Mouse (Mus musculus): ENCODE measurements around the gene 1700025B11Rik. TPM values are rescaled to one million over a fixed set of nuclear protein-coding genes. Genes with fewer than 3 reads are reported as not detected.

1700025B11Rik gene
- polyA plus RNA-seq (2015; fragmentation: Illumina TruSeq; extraction: RNeasy Lipid Tissue Mini Kit (QIAGEN cat#74804); ENCODE audit: low read depth, low replicate concordance), result not detected

DNA sequence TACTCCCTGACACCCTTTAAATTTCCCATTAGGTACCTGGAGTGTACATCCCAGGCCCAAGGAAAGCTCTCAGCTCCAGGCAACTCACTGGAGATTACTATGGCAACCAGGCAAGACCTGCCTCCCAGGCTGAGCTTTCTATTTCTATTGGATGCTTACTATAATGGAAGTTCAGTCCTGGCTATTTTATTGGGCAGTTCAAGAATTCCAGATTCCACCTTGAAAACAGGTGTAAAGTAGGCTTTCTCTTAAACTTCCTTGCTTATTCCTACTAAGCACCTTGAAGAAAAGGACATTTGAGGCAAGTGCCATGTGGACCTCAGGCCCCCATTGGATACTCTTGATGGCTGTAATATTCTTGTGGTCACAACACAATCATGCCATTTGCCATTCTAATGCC lies at the start of gene 1700025B11Rik:
1700025B11Rik (minus strand) TSS at position 101 of the 400 bp plus-strand sequence.

DNA sequence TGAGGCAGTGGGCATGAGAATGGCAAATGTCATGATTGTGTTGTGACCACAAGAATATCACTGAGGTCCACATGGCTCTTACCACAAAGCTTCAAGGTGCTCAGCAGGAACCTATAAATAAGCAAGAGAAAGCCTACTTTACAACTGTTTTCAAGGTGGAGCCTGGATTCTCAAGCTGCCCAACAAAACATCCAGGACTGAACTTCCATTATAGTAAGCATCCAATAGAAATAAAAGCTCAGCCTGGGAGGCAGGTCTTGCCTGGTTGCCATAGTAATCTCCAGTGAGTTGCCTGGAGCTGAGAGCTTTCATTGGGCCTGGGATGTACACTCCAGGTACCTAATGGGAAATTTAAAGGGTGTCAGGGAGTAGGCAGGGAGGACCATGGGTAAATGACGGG lies 37.3 kb upstream of the 1700025B11Rik start, which contains the start of gene Gm36245:
Gm36245 (plus strand) TSS at position 301 of the 400 bp plus-strand sequence.

DNA sequence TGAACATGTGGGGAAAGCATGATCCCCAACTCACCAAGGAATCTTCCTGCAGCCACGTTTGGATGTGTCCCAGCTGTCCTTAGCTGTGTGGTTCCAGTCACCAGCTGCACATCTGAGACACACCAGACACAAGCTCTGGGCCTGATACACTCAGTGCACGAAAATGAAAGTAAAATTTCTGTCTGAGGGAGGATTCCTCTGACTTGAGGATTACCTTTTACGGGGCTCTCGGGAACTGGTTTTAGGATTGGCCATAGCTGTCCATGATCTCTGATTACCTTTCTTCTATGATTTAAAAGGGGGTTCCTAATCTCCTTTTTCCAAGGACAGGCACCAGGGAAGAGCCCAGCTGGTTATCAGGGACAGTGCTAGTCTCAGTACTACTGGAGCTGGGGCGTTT lies 34.3 kb upstream of the 1700025B11Rik start, which contains the start of gene Apol10b:
Apol10b (minus strand) TSS at position 165 of the 400 bp plus-strand sequence.

DNA sequence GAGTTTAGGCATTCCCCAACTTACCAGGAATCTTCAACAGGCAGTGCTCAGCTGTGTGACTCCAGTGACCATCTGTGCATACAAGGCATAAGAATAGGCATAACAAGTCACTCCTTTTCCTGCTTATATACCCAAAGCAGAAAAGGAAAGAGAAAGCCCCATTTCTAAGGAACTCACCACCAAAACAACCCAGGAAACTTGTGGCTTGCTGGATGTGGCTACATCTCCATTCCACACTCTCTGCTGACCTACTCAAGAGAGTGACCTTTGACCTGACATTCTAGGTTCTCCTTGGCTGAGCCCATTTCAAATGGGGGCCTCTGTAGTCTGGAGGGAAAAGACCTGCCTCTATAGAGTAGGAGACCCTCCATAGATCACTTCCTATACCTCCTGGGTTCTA lies 28.5 kb downstream of the 1700025B11Rik start, which contains the start of gene Apol7c:
Apol7c (minus strand) TSS at position 101 of the 400 bp plus-strand sequence.

Other genes with a start within 250 kb of the 1700025B11Rik start
- 0.19 TPM for gene Apol7a, start 162.8 kb downstream of the 1700025B11Rik start, polyA plus RNA-seq (2015; fragmentation: Illumina TruSeq; extraction: RNeasy Lipid Tissue Mini Kit (QIAGEN cat#74804); ENCODE audit: low read depth, low replicate concordance)
- gene Apol9a, start 150.8 kb downstream of the 1700025B11Rik start, polyA plus RNA-seq (2015; fragmentation: Illumina TruSeq; extraction: RNeasy Lipid Tissue Mini Kit (QIAGEN cat#74804); ENCODE audit: low read depth, low replicate concordance), result 0.39 TPM
- gene Apol7b, start 114.4 kb downstream of the 1700025B11Rik start, polyA plus RNA-seq (2015; fragmentation: Illumina TruSeq; extraction: RNeasy Lipid Tissue Mini Kit (QIAGEN cat#74804); ENCODE audit: low read depth, low replicate concordance), result not detected
- gene Apol10a, start 84.8 kb downstream of the 1700025B11Rik start, polyA plus RNA-seq (2015; fragmentation: Illumina TruSeq; extraction: RNeasy Lipid Tissue Mini Kit (QIAGEN cat#74804); ENCODE audit: low read depth, low replicate concordance), result not detected
- gene Apol11a, start 53.6 kb downstream of the 1700025B11Rik start, polyA plus RNA-seq (2015; fragmentation: Illumina TruSeq; extraction: RNeasy Lipid Tissue Mini Kit (QIAGEN cat#74804); ENCODE audit: low read depth, low replicate concordance), result not detected
- not detected for gene Apol7c, start 28.6 kb downstream of the 1700025B11Rik start, polyA plus RNA-seq (2015; fragmentation: Illumina TruSeq; extraction: RNeasy Lipid Tissue Mini Kit (QIAGEN cat#74804); ENCODE audit: low read depth, low replicate concordance)
- gene Apol10b, start 34.2 kb upstream of the 1700025B11Rik start, polyA plus RNA-seq (2015; fragmentation: Illumina TruSeq; extraction: RNeasy Lipid Tissue Mini Kit (QIAGEN cat#74804); ENCODE audit: low read depth, low replicate concordance), result 0.37 TPM
- not detected for gene Gm36245, start 37.4 kb upstream of the 1700025B11Rik start, polyA plus RNA-seq (2015; fragmentation: Illumina TruSeq; extraction: RNeasy Lipid Tissue Mini Kit (QIAGEN cat#74804); ENCODE audit: low read depth, low replicate concordance)
- not detected for gene Apol11b, start 81.4 kb upstream of the 1700025B11Rik start, polyA plus RNA-seq (2015; fragmentation: Illumina TruSeq; extraction: RNeasy Lipid Tissue Mini Kit (QIAGEN cat#74804); ENCODE audit: low read depth, low replicate concordance)
- not detected for gene Apol7e, start 137.0 kb upstream of the 1700025B11Rik start, polyA plus RNA-seq (2015; fragmentation: Illumina TruSeq; extraction: RNeasy Lipid Tissue Mini Kit (QIAGEN cat#74804); ENCODE audit: low read depth, low replicate concordance)
- gene Apol9b, start 167.1 kb upstream of the 1700025B11Rik start, polyA plus RNA-seq (2015; fragmentation: Illumina TruSeq; extraction: RNeasy Lipid Tissue Mini Kit (QIAGEN cat#74804); ENCODE audit: low read depth, low replicate concordance), result not detected
- gene Apol8, start 195.1 kb upstream of the 1700025B11Rik start, polyA plus RNA-seq (2015; fragmentation: Illumina TruSeq; extraction: RNeasy Lipid Tissue Mini Kit (QIAGEN cat#74804); ENCODE audit: low read depth, low replicate concordance), result 4.6 TPM

Data from brain, adult 10 weeks (tissue).